Mouse (Mus musculus) embryonic facial prominence, embryonic 14.5 days (tissue): ENCODE results near the gene Vps13a. TPM values are rescaled to one million over a fixed set of nuclear protein-coding genes. Genes with fewer than 3 reads are reported as not detected.
A peak's percentile ranks its signal among the peaks of the same experiment; 100 is the strongest.

Experiments used
- ATAC-seq: fragments of 200-750 bp; cut with Nextera tagmentation; 2 replicates; pipeline ENCODE4 v1.8.0; 2017; ENCODE audit warnings: low read depth, moderate number of reproducible peaks, moderate TSS enrichment
- DNase-seq: peaks from one replicate; pipeline ENCODE4 v3.0.0-alpha.2; 2015; ENCODE audit warnings: low spot score
- H3K27ac ChIP-seq: fragments of 300-500 bp; sonication (generic); replicated peaks from 2 replicates; pipeline ENCODE4 v1.5.1; 2014; ENCODE audit warnings: low read depth, mild to moderate bottlenecking, low read length, moderate library complexity
- H3K27me3 ChIP-seq: fragments of 300-500 bp; sonication (generic); replicated peaks from 2 replicates; pipeline ENCODE4 v1.6.1; 2014; ENCODE audit warnings: low read length; ENCODE audit not compliant: control insufficient read depth, insufficient read depth
- H3K36me3 ChIP-seq: fragments of 300-500 bp; sonication (generic); 2 replicates; pipeline ENCODE4 v1.6.1; 2014; ENCODE audit warnings: low read length, mixed read lengths; ENCODE audit not compliant: control insufficient read depth, insufficient read depth
- H3K4me1 ChIP-seq: fragments of 300-500 bp; sonication (generic); 2 replicates; pipeline ENCODE4 v1.6.1; 2014; ENCODE audit warnings: antibody characterized with exemption, low read length; ENCODE audit not compliant: control insufficient read depth, insufficient read depth
- H3K4me2 ChIP-seq: fragments of 300-500 bp; sonication (generic); 2 replicates; pipeline ENCODE4 v1.6.1; 2014; ENCODE audit warnings: low read depth, mild to moderate bottlenecking, low read length, moderate library complexity, mixed read lengths
- H3K4me3 ChIP-seq: fragments of 300-500 bp; sonication (generic); 2 replicates; pipeline ENCODE4 v1.5.1; 2014; ENCODE audit warnings: low read depth, mild to moderate bottlenecking, low read length
- H3K9ac ChIP-seq: fragments of 300-500 bp; sonication (generic); 2 replicates; pipeline ENCODE4 v1.6.1; 2014; ENCODE audit warnings: low read depth, mild to moderate bottlenecking, low read length, moderate library complexity, mixed read lengths
- H3K9me3 ChIP-seq: fragments of 300-500 bp; sonication (generic); 2 replicates; pipeline ENCODE4 v1.6.1; 2016; ENCODE audit warnings: low read length; ENCODE audit not compliant: control insufficient read depth
- WGBS: fragments of 180-500 bp; shearing (Covaris S2); extraction: QIAGEN DNeasy Blood & Tissue Kit; methylation state at CpG from one replicate; pipeline ENCODE4 v1.1.7; 2014; 5-methylcytosine and 5-hydroxymethylcytosine counted together
- polyA plus RNA-seq: library from polyadenylated mRNA; unstranded; fragments of >200 nt; fragmentation: Nextera tagmentation; extraction: Ambion mirVana; gene quantifications from 2 replicates; pipeline ENCODE4 v1.2.1, GENCODE M21; 2014

Vps13a gene
- polyA plus RNA-seq, result 9.5 and 9.8 TPM in 2 replicates

DNA sequence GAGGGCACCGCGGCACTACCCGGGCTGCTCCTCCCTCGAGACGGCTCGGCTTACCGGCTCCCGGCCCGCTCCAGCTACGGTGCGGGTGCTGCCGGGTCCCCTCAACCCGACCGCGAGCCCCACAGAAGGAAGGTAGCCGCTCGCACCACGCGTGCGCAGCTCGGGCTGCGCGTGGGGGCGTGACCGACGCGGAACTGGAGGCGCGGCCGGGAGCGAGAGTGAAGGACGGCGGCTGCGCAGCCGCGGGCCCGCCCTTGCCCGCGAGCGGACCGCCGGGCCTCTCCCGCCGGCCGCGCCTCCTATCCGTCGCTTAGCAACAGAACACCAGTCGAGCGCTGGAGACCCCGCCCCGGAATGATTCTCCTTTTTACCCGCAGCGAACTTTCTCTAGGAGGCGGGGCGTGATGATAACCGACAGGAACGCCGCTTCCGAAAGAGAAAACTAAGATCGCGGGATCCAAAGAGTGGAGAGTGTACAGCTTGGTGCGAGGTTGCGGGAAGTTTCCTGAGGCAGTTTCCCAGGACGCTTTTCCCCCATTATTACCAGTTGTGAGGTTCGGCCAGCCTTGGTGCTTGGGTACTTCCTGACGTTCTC, at the start of gene Vps13a:
Gene Vps13a, minus strand, starts transcription at position 144 of the 595 bp plus-strand sequence.
- under 1% methylated on average over 44 of the region's 67 CpGs for WGBS
- H3K4me2 ChIP-seq, result peak within 1 kb of the TSS; percentile 99
- ATAC-seq, result peak; percentile 99

DNA sequence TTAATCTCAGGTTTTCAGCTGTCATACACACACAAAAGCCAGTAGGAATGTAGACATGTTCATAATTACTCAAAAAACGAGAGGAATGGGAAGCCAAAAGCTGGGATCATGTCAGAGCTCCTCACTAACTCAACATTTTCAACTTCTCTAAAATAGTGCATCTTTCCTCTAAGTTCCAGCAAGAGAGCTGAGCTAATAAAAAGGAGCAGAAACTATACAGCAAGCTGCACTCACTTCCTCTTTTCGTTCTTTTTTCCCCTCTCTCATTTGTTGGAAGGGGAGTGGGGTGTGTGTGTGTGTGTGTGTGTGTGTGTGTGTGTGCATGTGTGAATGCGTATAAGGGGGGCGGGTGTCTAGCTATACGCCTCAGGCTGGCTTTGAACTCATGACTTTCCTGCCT, 46.9 kb upstream of the Vps13a start:
- H3K4me3 ChIP-seq, result no peak overlapping the region
- no peak for ATAC-seq
- H3K36me3 ChIP-seq, result no peaks in the 10 kb centered on the region
- no peak overlapping the region for H3K27ac ChIP-seq
- H3K4me1 ChIP-seq, result no peaks in the 10 kb centered on the region
- H3K27me3 ChIP-seq, result no peaks in the 10 kb centered on the region
- no peak overlapping the region for H3K9ac ChIP-seq
- H3K9me3 ChIP-seq, result no peaks in the 10 kb centered on the region
- WGBS, result 67% methylated on average over 5 of the region's 5 CpGs
- DNase-seq, result no peak
- no peak overlapping the region for H3K4me2 ChIP-seq

More for the DNA sequence above, at the start of gene Vps13a:
- DNase-seq, result peak; percentile 97
- Histone ChIP-seq H3K4me3 (peak within 1 kb of the TSS; percentile 73), H3K36me3 (no peaks in the 10 kb centered on the region), H3K4me1 (peaks cover 7% of the 10 kb centered on the region; the same call in 1 of the 2 replicates), H3K27ac (no peak within 1 kb of the TSS), H3K27me3 (peaks cover 7% of the 10 kb centered on the region), H3K9ac (peak within 1 kb of the TSS; percentile 69), H3K9me3 (no peaks in the 10 kb centered on the region)

DNA sequence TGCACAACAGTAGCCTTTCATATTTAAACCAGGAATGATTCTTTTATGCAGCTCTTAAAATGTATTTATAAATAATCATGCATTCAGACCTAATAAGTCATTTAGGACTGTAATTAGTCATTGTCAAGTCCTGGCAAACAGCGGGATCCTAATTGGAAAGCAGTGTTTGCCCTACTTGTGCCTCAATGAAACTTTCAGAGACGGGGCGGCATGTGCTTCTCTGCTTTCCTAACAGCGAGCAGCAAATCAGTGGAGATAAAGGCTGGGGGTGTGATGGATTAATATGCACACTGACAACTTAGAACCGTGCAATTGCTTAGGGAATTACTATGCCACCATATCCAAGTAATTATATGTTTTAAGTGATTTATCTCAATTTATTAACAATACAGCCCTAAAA, 44.5 kb upstream of the Vps13a start:
- no peak for ATAC-seq
- DNase-seq, result peak; percentile 4
- H3K9me3 ChIP-seq, result no peaks in the 10 kb centered on the region

DNA sequence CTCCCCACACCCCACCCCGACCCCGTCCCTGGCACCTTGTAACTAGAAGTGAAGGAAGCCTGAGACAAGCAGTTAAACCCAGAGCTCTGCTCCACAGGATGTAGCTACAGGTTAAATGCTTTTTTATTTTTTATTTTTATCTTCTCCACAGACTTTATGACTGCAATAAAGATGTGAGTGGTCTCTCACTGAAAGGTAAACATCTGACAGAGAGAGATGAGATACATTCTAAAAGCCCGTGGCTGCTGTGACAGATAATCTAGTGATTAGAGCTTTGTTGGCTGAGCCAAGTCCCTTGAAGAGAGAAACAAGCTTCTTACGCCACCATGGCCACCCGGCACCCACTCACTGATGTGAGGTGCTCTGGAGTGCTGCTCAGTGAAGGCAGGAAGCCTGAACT, 34.1 kb upstream of the Vps13a start:
- no peak for DNase-seq
- no peaks in the 10 kb centered on the region for H3K4me1 ChIP-seq
- no peaks in the 10 kb centered on the region for H3K9me3 ChIP-seq
- no peaks in the 10 kb centered on the region for H3K27me3 ChIP-seq
- H3K4me2 ChIP-seq, result no peak overlapping the region
- WGBS, result 66% methylated on average over 5 of the region's 5 CpGs
- no peaks in the 10 kb centered on the region for H3K36me3 ChIP-seq
- no peak for ATAC-seq
- no peak overlapping the region for H3K27ac ChIP-seq
- no peak overlapping the region for H3K4me3 ChIP-seq
- H3K9ac ChIP-seq, result no peak overlapping the region

More for the DNA sequence above, 44.5 kb upstream of the Vps13a start:
- no peak overlapping the region for H3K9ac ChIP-seq
- H3K4me3 ChIP-seq, result no peak overlapping the region
- 62% methylated on average over 5 of the region's 5 CpGs for WGBS
- no peaks in the 10 kb centered on the region for H3K27me3 ChIP-seq
- no peaks in the 10 kb centered on the region for H3K36me3 ChIP-seq
- H3K4me2 ChIP-seq, result no peak overlapping the region
- H3K27ac ChIP-seq, result no peak overlapping the region
- H3K4me1 ChIP-seq, result no peaks in the 10 kb centered on the region

DNA sequence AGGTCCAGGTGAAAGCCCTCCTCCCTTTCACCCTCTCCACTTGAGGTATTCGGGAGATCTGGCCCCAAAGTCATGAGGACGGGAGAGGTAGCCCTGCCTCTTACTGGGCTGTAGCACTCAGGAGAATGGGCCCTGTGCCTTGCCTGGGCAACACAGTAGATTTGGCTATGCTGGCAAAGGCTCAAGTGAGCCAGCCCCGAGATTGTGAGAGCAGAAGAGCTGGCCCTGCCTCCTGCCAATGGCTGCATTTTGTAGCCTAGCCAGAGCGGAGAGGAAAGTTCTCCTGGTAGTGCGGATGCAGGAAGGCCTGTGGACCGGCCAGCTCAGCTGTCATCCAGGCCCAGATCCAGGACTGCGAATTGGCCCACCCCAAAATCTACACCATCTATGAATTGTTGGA, 32.6 kb upstream of the Vps13a start:
- WGBS, result 77% methylated on average over 7 of the region's 7 CpGs
- DNase-seq (no peak), ATAC-seq (no peak)
- Histone ChIP-seq H3K36me3 (no peaks in the 10 kb centered on the region), H3K4me2 (no peak overlapping the region), H3K4me1 (no peaks in the 10 kb centered on the region), H3K9me3 (no peaks in the 10 kb centered on the region), H3K9ac (no peak overlapping the region), H3K27ac (no peak overlapping the region), H3K27me3 (no peaks in the 10 kb centered on the region), H3K4me3 (no peak overlapping the region)

DNA sequence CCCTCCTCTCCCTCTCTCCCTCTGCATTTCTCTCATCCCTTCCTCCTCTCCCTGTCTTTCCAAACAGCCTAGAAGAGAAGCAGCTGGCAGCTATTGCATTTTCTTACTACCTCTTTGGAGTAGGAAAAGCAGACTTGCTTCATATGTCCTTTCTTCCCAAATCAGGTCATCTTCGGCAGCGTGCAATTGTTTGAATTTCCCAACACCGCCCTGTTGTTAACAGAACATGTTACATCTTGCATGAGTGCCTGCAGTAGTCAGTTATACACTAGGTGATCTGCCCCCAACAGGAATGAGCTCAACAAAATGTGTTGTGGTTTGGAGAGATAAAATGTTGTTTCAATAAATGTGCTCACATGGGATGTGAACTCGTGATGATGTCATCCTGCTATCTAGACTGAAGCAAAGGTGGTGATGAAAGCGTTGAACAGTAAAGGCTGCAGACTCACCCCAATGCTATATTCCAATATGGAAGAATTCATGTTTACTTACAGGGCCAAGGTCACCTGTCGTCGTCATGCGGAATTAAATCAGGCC, 31.4 kb upstream of the Vps13a start:
- DNase-seq (peak; percentile 14), ATAC-seq (no peak)
- H3K4me3 ChIP-seq, result no peak overlapping the region
- no peak overlapping the region for H3K9ac ChIP-seq
- no peaks in the 10 kb centered on the region for H3K9me3 ChIP-seq
- no peaks in the 10 kb centered on the region for H3K27me3 ChIP-seq
- no peaks in the 10 kb centered on the region for H3K36me3 ChIP-seq
- WGBS, result 78% methylated on average over 8 of the region's 8 CpGs
- no peak overlapping the region for H3K4me2 ChIP-seq
- H3K27ac ChIP-seq, result no peak overlapping the region
- no peaks in the 10 kb centered on the region for H3K4me1 ChIP-seq

DNA sequence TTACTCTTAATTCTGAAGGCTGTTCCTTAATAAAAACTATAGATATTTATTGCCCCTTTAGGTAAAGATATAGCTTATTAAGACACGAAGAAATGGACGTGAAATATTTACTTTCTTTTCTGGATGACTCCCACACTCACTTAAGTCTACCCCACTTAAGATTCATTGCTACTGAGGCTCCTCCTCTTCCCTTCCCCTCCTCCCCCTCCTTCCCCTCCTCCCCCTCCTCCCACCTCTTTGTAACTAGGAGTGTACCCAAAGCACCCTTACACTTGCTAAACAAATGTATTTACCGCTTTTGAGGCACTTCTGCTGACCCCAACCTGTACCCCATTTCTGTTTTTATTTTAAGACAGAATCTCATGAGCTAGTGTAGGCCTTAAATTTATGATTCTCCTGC, 24.4 kb upstream of the Vps13a start:
- WGBS, result 45% methylated on average over 3 of the region's 3 CpGs
- Histone ChIP-seq H3K4me2 (no peak overlapping the region), H3K27ac (no peak overlapping the region), H3K36me3 (no peaks in the 10 kb centered on the region), H3K9me3 (no peaks in the 10 kb centered on the region), H3K27me3 (no peaks in the 10 kb centered on the region), H3K4me3 (no peak overlapping the region), H3K4me1 (no peaks in the 10 kb centered on the region), H3K9ac (no peak overlapping the region)
- DNase-seq, result no peak
- no peak for ATAC-seq

DNA sequence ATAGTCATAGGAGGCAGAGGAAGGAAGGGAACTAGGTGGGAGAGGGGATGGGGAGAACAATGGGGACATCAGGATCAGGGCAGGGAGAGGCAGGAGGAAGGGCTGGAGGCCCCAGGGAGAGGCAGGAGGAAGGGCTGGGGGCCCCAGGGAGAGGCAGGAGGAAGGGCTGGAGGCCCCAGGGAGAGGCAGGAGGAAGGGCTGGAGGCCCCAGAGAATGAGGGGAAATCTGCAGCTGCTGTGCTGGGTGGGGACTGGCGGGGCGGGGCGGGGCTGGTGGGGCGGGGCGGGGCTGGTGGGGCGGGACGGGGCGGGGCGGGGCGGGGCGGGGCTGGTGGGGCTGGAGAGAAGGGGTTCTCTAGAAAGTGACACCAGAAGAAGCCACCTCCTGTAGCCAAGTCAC, 23.8 kb upstream of the Vps13a start:
- WGBS, result no CpG with 5 or more reads among the region's 11 CpGs
- ATAC-seq, result no peak
- H3K9ac ChIP-seq, result no peak overlapping the region

DNA sequence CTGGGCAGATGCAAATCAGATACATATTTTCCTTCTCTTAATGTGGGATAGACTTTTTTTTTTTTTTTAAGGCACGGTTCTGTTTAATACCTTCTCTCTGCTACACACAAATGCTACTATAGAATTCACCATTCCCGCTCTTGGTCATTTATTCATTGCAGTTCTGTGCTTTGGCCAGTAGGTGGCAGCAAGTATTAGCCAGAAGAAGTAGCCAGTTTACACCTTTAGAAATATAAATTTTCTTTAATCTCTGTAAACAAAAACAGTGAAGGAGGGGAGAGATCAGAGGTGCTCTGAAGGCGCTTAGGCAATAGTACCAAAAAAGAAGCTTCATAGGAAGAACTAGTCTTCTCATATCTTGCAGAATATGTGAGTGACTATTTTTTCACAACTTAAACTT, 22.0 kb upstream of the Vps13a start:
- no peak overlapping the region for H3K27ac ChIP-seq
- no peak overlapping the region for H3K4me3 ChIP-seq
- no peaks in the 10 kb centered on the region for H3K9me3 ChIP-seq
- H3K4me1 ChIP-seq, result no peaks in the 10 kb centered on the region
- ATAC-seq (no peak), DNase-seq (peak; percentile 26)
- WGBS, result under 1% methylated on average over 3 of the region's 3 CpGs
- H3K36me3 ChIP-seq, result no peaks in the 10 kb centered on the region
- H3K9ac ChIP-seq, result no peak overlapping the region
- H3K27me3 ChIP-seq, result no peaks in the 10 kb centered on the region
- H3K4me2 ChIP-seq, result no peak overlapping the region

More for the DNA sequence above, 23.8 kb upstream of the Vps13a start:
- Histone ChIP-seq H3K4me1 (no peaks in the 10 kb centered on the region), H3K36me3 (no peaks in the 10 kb centered on the region), H3K4me3 (no peak overlapping the region), H3K4me2 (no peak overlapping the region), H3K9me3 (no peaks in the 10 kb centered on the region), H3K27ac (no peak overlapping the region), H3K27me3 (no peaks in the 10 kb centered on the region)
- DNase-seq, result no peak
